Mouse (Mus musculus): ENCODE results near the gene Dnajc4.
A peak's percentile ranks its signal among the peaks of the same experiment; 100 is the strongest.

Gene Dnajc4

GRCm38 (mm10) chr19:6992011-6992858, at the start of gene Dnajc4:
Gene Dnajc4, minus strand, starts transcription at chr19:6992572.
- peak; percentile 95 for DNase-seq (ENCODE audit: low spot score)

GRCm38 (mm10) chr19:7041171-7041570, 48.8 kb upstream of the Dnajc4 start:
- no peak for DNase-seq (ENCODE audit: low spot score)

GRCm38 (mm10) chr19:7040637-7041130, 48.3 kb upstream of the Dnajc4 start:
- no peak for DNase-seq (ENCODE audit: low spot score)

GRCm38 (mm10) chr19:7039841-7040636, 47.7 kb upstream of the Dnajc4 start, which contains the start of gene Stip1:
Gene Stip1, minus strand, starts transcription at chr19:7039967.
- DNase-seq (ENCODE audit: low spot score): peak; percentile 100

- no peak for DNase-seq (ENCODE audit: low spot score)
These were observed 46.8 kb upstream of the Dnajc4 start for GRCm38 (mm10) chr19:7039088-7039720.

- DNase-seq (ENCODE audit: low spot score): no peak
These were observed 41.6 kb upstream of the Dnajc4 start for GRCm38 (mm10) chr19:7034006-7034405.

- DNase-seq (ENCODE audit: low spot score): no peak
These were observed 37.2 kb upstream of the Dnajc4 start for GRCm38 (mm10) chr19:7029531-7029930.

GRCm38 (mm10) chr19:7020224-7020641, 27.9 kb upstream of the Dnajc4 start:
- DNase-seq (ENCODE audit: low spot score): peak; percentile 54

- DNase-seq (ENCODE audit: low spot score): no peak
These were observed 26.8 kb upstream of the Dnajc4 start, which contains the start of gene Fermt3 for GRCm38 (mm10) chr19:7019191-7019590. Gene Fermt3, minus strand, starts transcription at chr19:7019469.

GRCm38 (mm10) chr19:7018546-7018945, 26.2 kb upstream of the Dnajc4 start:
- DNase-seq (ENCODE audit: low spot score): no peak

- DNase-seq (ENCODE audit: low spot score): no peak
These were observed 25.4 kb upstream of the Dnajc4 start for GRCm38 (mm10) chr19:7017541-7018457.

GRCm38 (mm10) chr19:7014481-7015135, 22.2 kb upstream of the Dnajc4 start:
- no peak for DNase-seq (ENCODE audit: low spot score)

GRCm38 (mm10) chr19:7013984-7014383, 21.6 kb upstream of the Dnajc4 start:
- DNase-seq (ENCODE audit: low spot score): no peak

GRCm38 (mm10) chr19:7012426-7012825, 20.1 kb upstream of the Dnajc4 start:
- DNase-seq (ENCODE audit: low spot score): no peak

- no peak for DNase-seq (ENCODE audit: low spot score)
These were observed 14.7 kb upstream of the Dnajc4 start for GRCm38 (mm10) chr19:7006892-7007593.

- DNase-seq (ENCODE audit: low spot score): no peak
These were observed 7.1 kb upstream of the Dnajc4 start for GRCm38 (mm10) chr19:6999360-7000063.

GRCm38 (mm10) chr19:6997721-6998290, 5.4 kb upstream of the Dnajc4 start:
- DNase-seq (ENCODE audit: low spot score): no peak

GRCm38 (mm10) chr19:6996006-6996405, 3.6 kb upstream of the Dnajc4 start, which contains the start of the genes Nudt22 and Trpt1:
Gene Nudt22, minus strand, starts transcription at chr19:6996117.
Gene Trpt1, plus strand, starts transcription at chr19:6996131.
- peak; percentile 82 for DNase-seq (ENCODE audit: low spot score)

Data from ovary, adult 18-20 months (tissue).